Mouse (Mus musculus) liver, adult (tissue): ENCODE data around the gene Zcchc13.

Experiments
- GATA4 ChIP-seq: IDR thresholded peaks from 2 replicates; pipeline ENCODE4 v1.6.1; 2014; ENCODE audit warnings: mild to moderate bottlenecking, low read length; ENCODE audit not compliant: insufficient replicate concordance

Zcchc13 gene

GRCm38 (mm10) chrX:103630303-103630702, at the start of gene Zcchc13:
TSS of gene Zcchc13 (plus strand) at chrX:103630586.
- no peak for TF ChIP-seq GATA4

DNA sequence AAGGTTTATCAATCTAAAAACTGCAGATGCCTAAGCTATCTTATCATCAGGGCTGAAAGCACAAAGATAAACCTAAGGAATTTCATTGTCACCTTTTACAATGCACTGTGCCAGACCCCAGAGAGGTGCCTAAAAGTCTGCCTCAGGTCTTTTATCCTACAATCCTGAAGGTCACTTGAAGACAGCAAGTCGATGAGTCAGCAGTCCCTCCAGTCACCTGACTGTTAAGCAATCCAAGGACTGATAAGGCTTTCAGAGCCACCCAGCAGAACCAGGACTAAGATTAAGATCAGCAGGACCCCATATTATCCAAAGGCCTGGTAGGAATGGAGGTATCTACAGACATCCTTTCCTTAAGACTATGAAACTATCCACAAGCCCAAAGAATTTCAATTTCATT, 46.1 kb upstream of the Zcchc13 start:
- peak; percentile 54 for TF ChIP-seq GATA4

DNA sequence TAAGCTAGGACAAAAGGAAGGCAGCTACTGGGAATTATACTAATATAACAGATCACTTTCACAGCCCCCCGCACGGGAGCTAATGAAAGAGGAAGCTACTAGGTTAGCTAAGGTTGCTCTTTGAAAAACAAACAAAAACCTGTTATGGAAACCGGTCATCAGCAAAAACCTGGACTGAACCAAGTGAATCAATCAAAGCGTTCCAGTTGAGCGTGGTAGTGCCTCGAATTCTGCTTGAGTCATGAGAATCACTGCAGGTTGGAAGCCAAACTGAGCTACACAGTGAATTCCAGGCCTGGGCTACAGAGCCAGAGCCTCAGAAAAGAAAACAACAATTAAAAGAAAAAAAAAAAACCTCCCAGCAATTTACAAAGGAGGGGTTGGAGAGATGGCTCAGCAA, 38.3 kb upstream of the Zcchc13 start:
- TF ChIP-seq GATA4, result no peak

- no peak for TF ChIP-seq GATA4
These were observed 27.8 kb upstream of the Zcchc13 start for GRCm38 (mm10) chrX:103602553-103602952.

DNA sequence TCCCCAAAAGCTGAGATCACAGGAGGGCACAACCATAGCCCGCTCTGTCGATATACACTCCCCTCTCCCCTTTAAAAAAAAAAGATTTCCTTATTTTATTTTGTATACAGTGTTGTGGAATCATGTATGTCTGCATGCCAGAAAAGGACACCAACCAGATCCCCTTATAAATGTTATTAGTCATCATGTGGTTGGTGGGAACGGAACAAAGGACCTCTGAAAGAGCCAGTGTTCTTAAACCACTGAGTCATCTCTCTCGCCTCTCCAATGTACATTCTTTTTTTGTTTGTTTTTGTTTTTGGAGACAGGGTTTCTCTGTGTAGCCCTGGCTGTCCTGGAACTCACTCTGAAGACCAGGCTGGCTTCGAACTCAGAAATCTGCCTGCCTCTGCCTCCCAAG, 26.2 kb upstream of the Zcchc13 start:
- no peak for TF ChIP-seq GATA4

- no peak for TF ChIP-seq GATA4
These were observed 24.9 kb upstream of the Zcchc13 start for GRCm38 (mm10) chrX:103605473-103605872.

GRCm38 (mm10) chrX:103610401-103610800, 20.0 kb upstream of the Zcchc13 start:
- TF ChIP-seq GATA4, result no peak

DNA sequence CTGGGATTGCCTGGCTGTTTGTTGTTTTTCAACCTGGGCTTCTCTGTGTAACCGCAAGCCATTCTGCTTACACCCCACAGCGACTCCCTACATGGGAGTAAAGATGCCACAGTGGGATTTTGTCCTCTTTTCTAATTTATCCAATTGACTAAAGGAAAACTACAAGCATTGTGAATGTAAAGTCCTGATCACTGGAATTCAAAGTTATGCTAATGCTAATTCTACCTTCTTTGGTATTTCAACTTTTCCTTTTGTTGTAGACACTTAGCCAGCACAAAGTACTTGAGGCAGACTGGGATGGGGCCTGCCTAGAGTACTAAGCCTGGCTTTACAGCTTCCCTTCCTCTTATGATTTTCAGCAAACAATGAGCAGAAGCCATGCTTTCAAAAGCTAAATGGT, 18.9 kb upstream of the Zcchc13 start:
- no peak for TF ChIP-seq GATA4

GRCm38 (mm10) chrX:103614700-103615233, 15.6 kb upstream of the Zcchc13 start:
- no peak for TF ChIP-seq GATA4

GRCm38 (mm10) chrX:103615453-103615852, 14.9 kb upstream of the Zcchc13 start:
- no peak for TF ChIP-seq GATA4

DNA sequence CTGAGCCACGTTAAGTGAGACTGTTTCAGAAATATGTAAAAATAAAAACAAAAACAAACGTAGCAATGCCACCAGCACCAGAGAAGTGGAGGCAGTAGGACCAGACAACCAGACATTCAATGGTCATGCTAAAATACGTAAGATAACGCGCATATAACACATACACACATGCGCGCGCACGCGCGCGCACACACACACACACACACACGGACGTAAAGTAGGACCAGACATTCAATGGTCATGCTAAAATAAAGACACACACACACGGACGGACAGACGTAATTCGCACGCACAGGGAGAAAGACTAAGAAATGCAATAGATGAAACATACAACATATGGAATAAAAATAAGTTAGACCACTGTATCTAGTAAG, 14.2 kb upstream of the Zcchc13 start:
- no peak for TF ChIP-seq GATA4

DNA sequence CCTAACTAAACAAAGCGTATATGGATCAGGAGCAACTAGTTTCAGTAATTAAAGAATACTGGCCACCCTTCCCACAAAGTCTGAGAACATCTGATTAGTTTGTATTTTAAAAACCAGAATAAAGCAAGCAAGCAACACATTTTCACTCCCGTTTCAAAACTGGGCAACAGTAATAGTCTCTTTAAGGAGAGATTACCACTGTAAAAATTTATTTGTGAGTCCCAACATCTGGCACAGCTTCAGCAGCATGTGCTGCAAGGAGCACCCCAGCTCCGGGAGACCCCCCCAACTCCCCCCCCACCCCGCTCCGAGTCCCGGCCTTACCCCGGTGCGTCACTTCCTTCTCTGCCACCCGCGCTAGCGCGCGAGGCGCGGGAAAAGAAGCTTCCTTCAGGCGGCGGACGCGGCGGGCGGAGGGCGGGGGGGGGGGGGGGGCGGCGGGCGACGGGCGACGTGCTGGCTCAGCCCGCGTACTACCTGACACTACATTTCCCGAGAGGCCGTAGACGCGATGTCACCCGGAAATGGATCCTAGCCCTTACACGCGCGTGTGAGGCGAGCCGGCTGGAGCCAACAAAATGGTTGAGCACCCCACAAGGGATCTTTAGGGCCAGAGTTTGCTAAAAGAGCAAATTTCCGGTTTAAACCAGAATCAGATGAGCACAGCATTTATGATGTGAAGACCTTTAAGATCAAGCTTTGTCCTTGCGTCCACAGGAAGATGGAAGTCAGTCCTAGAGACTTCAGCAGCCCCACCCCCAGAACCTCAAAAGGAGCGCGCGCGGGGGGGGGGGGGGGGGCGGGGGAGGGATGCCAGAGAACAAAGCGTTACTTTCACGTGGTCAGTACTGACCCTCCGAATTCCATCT, 13.6 kb upstream of the Zcchc13 start:
- no peak for TF ChIP-seq GATA4

DNA sequence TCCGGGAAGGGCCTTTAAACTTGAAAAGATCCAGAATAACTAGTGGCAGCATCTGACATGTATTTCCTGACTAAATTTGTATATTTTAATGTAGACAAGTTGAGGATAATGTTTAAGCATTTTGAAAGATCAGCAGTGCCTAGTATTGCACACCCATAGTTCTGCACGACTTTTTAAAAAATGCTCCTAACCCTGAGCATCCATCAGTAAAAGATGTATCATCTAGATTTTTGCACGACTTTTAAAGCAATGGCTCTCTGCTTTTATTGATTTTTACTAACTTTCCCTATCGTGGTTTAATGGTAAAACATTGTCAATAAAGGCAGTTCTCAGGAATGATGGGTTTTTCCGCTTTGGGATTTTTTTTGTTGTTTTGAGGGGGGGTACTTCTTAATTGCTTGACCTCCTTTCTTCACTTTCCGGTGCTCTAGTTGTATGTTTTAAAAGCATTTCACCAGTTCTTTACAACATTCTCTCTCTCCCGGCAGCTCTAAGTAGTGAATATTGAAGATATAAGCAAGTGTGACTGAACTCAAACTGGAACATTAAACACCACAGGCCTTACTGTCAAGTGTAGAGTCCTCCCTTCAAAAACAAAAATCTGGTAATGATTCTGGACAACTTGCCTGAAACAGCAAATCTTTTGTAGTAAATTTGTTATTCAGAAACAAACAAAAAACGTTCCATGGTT, 12.8 kb upstream of the Zcchc13 start:
- no peak for TF ChIP-seq GATA4

DNA sequence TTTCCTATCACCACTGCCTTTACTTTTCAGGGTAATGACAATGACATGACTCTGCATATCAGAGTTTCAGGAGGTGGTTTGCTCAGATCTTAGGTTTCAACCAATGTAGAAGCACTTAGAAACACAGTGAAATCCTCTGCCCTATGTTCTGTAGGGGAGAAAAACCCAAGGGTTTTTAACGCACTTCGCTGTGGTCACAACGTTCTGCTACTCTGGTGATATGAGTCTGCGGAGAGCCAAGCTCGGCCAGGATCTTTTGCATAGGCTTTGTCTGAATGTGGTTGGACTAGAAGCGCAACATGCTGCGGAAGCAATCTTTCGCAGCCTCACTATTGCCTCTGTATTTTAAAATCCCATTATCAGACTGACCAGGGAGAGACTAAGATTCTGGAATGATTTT, 8.6 kb upstream of the Zcchc13 start:
- no peak for TF ChIP-seq GATA4

GRCm38 (mm10) chrX:103622260-103622934, 8.0 kb upstream of the Zcchc13 start:
- no peak for TF ChIP-seq GATA4

DNA sequence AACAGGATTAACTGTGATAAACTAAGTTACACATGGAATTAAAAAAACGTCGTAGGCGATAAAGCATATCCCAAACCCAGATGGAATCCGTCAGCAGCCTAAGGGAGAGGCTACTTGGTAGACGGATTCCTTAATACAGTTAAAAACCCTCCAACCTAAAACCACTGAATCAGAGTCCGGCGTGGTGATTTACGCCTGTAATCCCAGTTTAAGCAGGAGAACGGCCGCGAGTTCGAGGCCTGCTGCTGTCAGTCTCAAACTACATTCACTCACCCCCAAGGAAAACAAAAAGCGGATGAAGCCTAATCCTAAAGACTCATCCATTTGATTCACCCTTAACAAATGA, 7.5 kb upstream of the Zcchc13 start:
- no peak for TF ChIP-seq GATA4
